Mouse (Mus musculus) midbrain, embryonic 13.5 days (tissue): ENCODE results near the gene Ptar1. TPM values are rescaled to one million over a fixed set of nuclear protein-coding genes. Genes with fewer than 3 reads are reported as not detected.

Experiments
- ATAC-seq: fragments of 200-750 bp; cut with Nextera tagmentation; 2 replicates; pipeline ENCODE4 v1.8.0; 2017; ENCODE audit warnings: mild to moderate bottlenecking, moderate TSS enrichment, moderate library complexity
- H3K27ac ChIP-seq: fragments of 300-500 bp; sonication (generic); 2 replicates; pipeline ENCODE4 v1.5.1; 2015; ENCODE audit warnings: inconsistent platforms, mild to moderate bottlenecking, moderate library complexity
- H3K27me3 ChIP-seq: fragments of 300-500 bp; sonication (generic); 2 replicates; pipeline ENCODE4 v1.6.1; 2015; ENCODE audit warnings: mild to moderate bottlenecking, inconsistent platforms
- H3K36me3 ChIP-seq: fragments of 300-500 bp; sonication (generic); 2 replicates; pipeline ENCODE4 v1.6.1; 2015; ENCODE audit warnings: mild to moderate bottlenecking, inconsistent platforms
- H3K4me1 ChIP-seq: fragments of 300-500 bp; sonication (generic); replicated peaks from 2 replicates; pipeline ENCODE4 v1.6.1; 2015; ENCODE audit warnings: inconsistent platforms
- H3K4me2 ChIP-seq: fragments of 300-500 bp; sonication (generic); replicated peaks from 2 replicates; pipeline ENCODE4 v1.6.1; 2015; ENCODE audit warnings: moderate library complexity, mild to moderate bottlenecking, inconsistent platforms
- H3K4me3 ChIP-seq: fragments of 300-500 bp; sonication (generic); replicated peaks from 2 replicates; pipeline ENCODE4 v1.5.1; 2015; ENCODE audit warnings: mild to moderate bottlenecking, inconsistent platforms
- H3K9ac ChIP-seq: fragments of 300-500 bp; sonication (generic); replicated peaks from 2 replicates; pipeline ENCODE4 v1.6.1; 2015; ENCODE audit warnings: mild to moderate bottlenecking, inconsistent platforms
- H3K9me3 ChIP-seq: fragments of 300-500 bp; sonication (generic); 2 replicates; pipeline ENCODE4 v1.6.1; 2016; ENCODE audit warnings: mild to moderate bottlenecking, inconsistent platforms
- WGBS: fragments of 180-500 bp; shearing (Covaris S2); methylation state at CpG from one replicate; pipeline ENCODE4 v1.1.7; 2015; 5-methylcytosine and 5-hydroxymethylcytosine counted together
- polyA plus RNA-seq: library from polyadenylated mRNA; unstranded; fragments of >200 nt; fragmentation: Nextera tagmentation; extraction: Ambion mirVana; gene quantifications from 2 replicates; pipeline ENCODE4 v1.2.1, GENCODE M21; 2015

Ptar1 gene
- polyA plus RNA-seq, 1 experiment from 2014 or later, result 5.8 TPM

DNA sequence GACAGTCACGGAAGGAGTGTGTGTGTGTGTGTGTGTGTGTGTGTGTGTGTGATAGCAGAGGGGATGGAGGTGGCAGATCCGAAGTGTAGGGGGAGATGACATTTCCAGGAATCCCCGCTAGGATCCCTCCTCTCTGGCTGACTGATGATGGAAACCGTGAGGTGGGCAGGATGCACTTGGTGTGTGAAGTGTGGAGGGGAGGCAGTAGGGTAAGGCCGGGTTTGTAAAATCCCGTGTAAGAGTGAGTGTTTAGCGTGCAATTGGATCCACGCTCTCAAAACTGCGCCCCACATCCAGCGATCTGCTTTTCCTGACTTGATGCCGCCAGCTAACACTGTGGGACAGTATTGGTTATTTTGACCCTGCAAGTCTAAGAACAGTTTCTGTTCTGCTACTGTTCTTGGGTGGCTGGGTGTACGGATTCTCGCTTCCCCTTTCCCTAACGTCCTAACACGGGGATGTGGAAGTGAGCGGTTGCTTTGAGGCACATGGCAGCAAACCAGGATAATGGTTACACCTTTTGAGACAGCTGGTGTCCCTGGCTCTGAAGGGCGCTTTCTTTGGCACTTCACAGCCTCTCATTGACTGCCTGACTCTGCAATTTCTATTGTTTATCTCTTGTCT lies 72.2 kb downstream of the Ptar1 start:
- H3K4me3 ChIP-seq, result peak overlapping the region; percentile 75
- peak overlapping the region; percentile 66 for H3K4me2 ChIP-seq
- 2% methylated on average over 17 of the region's 17 CpGs for WGBS
- H3K4me1 ChIP-seq, result peaks cover 33% of the 10 kb centered on the region
- 0 out of 2 replicates have a peak, but pooled peaks cover 3% of the 10 kb centered on the region for H3K27me3 ChIP-seq
- no peaks in the 10 kb centered on the region for H3K9me3 ChIP-seq
- H3K36me3 ChIP-seq, result no peaks in the 10 kb centered on the region
- H3K27ac ChIP-seq, result peak overlapping the region; percentile 93
- peak overlapping the region; percentile 85 for H3K9ac ChIP-seq
- ATAC-seq, result no peak; the same call in 1 of the 2 replicates

DNA sequence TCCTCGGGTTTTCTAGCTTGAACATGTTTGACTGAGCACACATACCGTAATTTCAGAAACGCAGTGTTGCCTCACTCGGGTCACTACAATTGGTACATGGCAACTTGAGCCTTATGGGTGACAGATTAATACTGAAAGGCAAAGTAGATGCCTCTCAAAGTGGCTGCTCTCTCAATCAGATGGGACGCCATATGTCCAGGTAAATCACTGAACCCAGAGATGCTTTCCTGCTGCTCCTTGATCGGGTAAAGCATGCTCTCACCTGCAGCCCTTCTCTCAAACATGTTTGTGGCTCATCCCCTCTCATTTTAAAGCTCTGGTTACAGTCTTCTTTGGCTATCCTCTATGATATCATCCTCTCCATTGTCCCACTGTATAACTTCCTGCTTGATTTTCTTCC lies 76.1 kb downstream of the Ptar1 start:
- Histone ChIP-seq H3K27me3 (0 out of 2 replicates have a peak, but pooled peaks cover 6% of the 10 kb centered on the region), H3K27ac (no peak overlapping the region), H3K4me3 (no peak overlapping the region), H3K9ac (no peak overlapping the region), H3K36me3 (no peaks in the 10 kb centered on the region), H3K9me3 (no peaks in the 10 kb centered on the region), H3K4me2 (no peak overlapping the region), H3K4me1 (peaks cover 40% of the 10 kb centered on the region)
- 90% methylated on average over 6 of the region's 6 CpGs for WGBS
- ATAC-seq, result no peak

DNA sequence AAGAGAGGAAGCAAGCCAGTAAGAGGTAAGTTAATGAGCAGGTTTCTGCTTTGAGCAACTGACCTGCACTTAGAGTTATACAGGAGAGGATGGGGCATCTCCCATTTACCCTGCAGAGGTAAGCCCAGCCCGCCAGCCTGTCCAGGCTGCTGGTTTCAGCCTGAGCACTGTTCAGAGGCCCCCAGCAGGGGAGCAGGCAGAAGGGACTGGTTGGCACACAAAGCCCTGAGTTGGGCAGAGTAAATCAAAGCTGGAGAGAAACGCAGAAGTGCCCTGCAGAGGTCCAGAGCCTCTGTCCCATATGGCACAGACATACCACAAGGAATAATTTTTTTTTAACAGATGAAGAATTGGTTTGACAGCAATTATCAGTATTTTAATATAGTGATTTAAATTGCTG lies 76.8 kb downstream of the Ptar1 start:
- H3K36me3 ChIP-seq, result no peaks in the 10 kb centered on the region
- no peaks in the 10 kb centered on the region for H3K9me3 ChIP-seq
- no peak for ATAC-seq
- H3K4me1 ChIP-seq, result peaks cover 46% of the 10 kb centered on the region
- H3K4me3 ChIP-seq, result no peak overlapping the region
- no peak overlapping the region for H3K27ac ChIP-seq
- H3K27me3 ChIP-seq, result 0 out of 2 replicates have a peak, but pooled peaks cover 6% of the 10 kb centered on the region
- WGBS, result 51% methylated on average over 2 of the region's 2 CpGs
- H3K4me2 ChIP-seq, result no peak overlapping the region
- H3K9ac ChIP-seq, result 0 out of 2 replicates have a peak overlapping the region, but pooled peaks have one; percentile 16

DNA sequence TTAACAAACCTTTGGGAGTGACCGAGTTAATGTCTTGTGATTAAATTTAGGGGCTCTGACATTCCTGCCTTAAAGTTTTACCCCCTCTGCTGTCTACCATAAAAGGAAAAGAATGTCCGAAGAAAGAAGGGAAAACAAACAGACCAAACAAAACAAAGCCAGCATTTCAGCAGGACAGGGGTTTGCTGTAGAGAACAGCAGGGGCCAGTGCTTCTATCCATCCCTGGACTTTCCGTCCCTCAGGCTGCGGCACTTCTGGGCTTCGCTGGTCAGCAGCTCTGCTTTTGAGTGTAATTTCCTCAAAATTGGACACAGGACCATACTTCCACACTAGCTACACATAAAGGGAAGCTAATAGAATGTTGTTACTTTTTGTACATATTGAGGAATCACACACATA lies 81.6 kb downstream of the Ptar1 start:
- H3K36me3 ChIP-seq, result 0 out of 2 replicates have a peak, but pooled peaks cover 3% of the 10 kb centered on the region
- H3K4me1 ChIP-seq, result peaks cover 39% of the 10 kb centered on the region
- H3K9me3 ChIP-seq, result no peaks in the 10 kb centered on the region
- H3K27ac ChIP-seq, result no peak overlapping the region
- no peak overlapping the region for H3K4me3 ChIP-seq
- no peak for ATAC-seq
- WGBS, result 34% methylated on average over 5 of the region's 5 CpGs
- H3K4me2 ChIP-seq, result no peak overlapping the region
- H3K9ac ChIP-seq, result no peak overlapping the region
- H3K27me3 ChIP-seq, result 0 out of 2 replicates have a peak, but pooled peaks cover 4% of the 10 kb centered on the region

DNA sequence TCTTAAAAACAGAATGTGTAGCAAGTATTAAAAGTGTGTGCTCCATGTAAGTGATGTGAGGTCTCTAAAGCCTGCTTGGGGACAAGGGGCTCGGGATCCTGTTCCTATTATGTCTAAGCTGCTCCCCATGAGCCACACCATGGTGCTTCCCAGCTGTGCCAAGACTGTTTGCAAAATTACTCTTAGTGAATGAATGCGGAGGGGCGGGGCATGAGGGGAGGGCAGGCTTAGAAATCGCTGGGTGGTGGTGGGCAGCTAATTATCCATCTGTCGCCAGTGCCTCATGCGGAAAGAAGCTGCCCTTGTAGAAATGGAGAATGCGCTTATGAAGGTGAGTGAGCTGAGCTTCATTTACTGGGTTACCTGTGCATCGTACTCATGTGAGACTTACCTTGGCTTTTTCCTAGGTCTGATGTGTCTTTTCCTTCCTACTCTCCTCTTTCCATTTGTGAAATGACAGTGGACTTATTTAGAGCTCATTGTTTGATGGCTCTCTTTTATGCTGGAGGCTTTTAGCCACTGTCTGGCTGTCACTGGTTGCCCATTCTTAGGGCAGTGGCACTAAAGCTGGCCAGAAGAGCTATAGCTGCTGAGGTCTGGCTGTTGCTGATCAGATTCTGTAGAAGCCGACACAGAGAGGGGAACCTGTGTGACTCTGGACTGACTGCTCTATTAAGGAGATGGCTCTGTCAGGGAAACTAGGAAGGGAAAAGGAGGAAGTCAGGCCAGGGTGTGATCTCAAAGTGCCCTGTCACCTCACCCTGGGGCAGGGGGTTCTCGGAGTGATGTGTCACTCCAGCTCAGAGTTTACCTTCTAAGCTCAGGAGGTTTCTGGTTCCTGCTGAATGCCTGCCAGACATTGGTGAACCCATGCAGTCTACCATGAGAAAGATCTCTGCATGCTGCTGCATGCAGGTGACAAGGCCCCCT lies 83.5 kb downstream of the Ptar1 start:
- ATAC-seq, result peak; percentile 81
- Histone ChIP-seq H3K4me1 (peaks cover 28% of the 10 kb centered on the region), H3K27ac (peak overlapping the region; percentile 46), H3K9ac (0 out of 2 replicates have a peak overlapping the region, but pooled peaks have one; percentile 11), H3K36me3 (0 out of 2 replicates have a peak, but pooled peaks cover 3% of the 10 kb centered on the region), H3K4me3 (no peak overlapping the region), H3K4me2 (peak overlapping the region; percentile 31), H3K27me3 (0 out of 2 replicates have a peak, but pooled peaks cover 4% of the 10 kb centered on the region), H3K9me3 (no peaks in the 10 kb centered on the region)
- 26% methylated on average over 10 of the region's 10 CpGs for WGBS

DNA sequence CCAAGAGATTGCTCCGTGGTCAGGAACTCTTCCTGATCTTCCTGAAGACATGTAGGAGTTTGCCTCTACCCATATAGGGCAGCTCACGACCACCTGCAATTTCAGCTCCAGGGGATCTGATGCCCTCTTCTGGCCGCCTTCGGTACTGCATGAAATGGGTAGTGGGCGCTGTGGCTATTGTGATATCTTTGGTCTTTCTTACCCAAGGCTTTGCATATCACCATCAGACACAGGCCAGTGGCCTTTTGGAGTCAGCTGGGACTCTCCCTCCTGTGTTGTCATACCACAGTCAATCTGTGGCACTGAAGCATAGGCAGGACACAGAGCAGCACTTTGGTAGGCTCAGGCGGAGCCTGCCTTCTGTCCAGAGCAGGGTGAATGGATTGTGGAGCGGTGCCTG lies 84.7 kb downstream of the Ptar1 start:
- no peak for ATAC-seq
- 0 out of 2 replicates have a peak, but pooled peaks cover 3% of the 10 kb centered on the region for H3K36me3 ChIP-seq
- no peak overlapping the region for H3K4me3 ChIP-seq
- H3K9me3 ChIP-seq, result no peaks in the 10 kb centered on the region
- no peak overlapping the region for H3K27ac ChIP-seq
- H3K4me2 ChIP-seq, result no peak overlapping the region
- 69% methylated on average over 7 of the region's 7 CpGs for WGBS
- H3K27me3 ChIP-seq, result 0 out of 2 replicates have a peak, but pooled peaks cover 4% of the 10 kb centered on the region
- no peak overlapping the region for H3K9ac ChIP-seq
- H3K4me1 ChIP-seq, result peaks cover 28% of the 10 kb centered on the region

DNA sequence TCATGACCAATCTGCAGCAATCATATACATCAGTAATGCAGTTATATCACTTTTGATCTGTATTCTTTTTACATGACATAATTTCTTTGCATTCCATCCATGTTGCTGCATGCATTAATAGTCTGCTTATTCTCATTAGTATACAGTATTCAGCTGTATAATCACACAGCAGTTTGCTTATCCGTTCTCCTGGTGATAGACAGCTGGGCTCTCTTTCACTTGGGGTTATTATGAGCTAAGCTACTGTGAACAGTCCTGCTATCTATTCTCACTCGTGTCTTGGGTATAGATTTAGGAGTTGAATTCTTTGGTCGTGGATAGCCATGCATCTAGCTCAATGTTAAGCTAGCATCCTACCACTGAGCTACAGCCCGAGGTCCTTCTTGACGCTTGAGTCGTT lies 88.1 kb downstream of the Ptar1 start:
- Histone ChIP-seq H3K4me1 (peaks cover 15% of the 10 kb centered on the region), H3K4me3 (no peak overlapping the region), H3K27me3 (no peaks in the 10 kb centered on the region), H3K9ac (no peak overlapping the region), H3K4me2 (no peak overlapping the region), H3K36me3 (0 out of 2 replicates have a peak, but pooled peaks cover 3% of the 10 kb centered on the region), H3K9me3 (no peaks in the 10 kb centered on the region), H3K27ac (peak overlapping the region; percentile 26; the same call in 1 of the 2 replicates)
- ATAC-seq, result no peak
- WGBS, result 69% methylated on average over 6 of the region's 6 CpGs

DNA sequence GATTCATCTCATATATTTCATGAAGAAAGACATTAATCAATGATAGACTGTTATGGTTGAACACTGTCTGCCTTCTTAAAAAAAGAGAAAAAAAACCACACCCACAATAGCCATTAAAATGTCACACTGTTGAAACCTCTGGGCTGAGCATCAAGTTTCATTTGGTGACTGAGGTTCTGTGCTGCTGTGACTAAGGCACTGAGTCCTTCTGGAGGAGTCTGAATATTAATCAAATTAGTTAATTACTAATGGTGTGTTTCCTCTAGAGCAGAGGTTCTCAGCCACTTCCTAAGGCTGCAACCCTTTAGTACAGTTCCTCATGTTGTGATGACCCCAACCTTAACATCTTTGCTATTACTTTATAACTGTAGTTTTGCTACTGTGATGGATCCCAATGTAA lies 91.9 kb downstream of the Ptar1 start:
- Histone ChIP-seq H3K4me2 (no peak overlapping the region), H3K4me3 (no peak overlapping the region), H3K9me3 (no peaks in the 10 kb centered on the region)

DNA sequence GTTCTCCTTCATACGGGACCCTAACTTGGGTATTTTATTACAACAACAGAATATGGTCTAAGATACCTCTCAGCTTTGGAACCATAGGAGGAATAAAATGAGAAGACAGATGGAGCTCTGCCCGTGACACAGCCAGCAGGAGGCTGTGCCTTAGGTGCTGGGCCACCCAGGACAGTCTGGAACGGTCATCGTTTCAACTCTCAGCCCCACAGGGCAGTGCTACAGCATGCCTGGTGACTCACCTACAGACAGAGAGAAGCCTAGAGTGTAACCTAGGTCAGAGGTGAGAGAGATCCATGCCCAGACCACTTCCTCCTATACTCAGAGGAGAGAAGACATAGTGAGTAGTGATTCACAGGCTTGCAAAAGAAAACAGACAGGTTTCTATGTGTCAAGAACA lies 92.9 kb downstream of the Ptar1 start:
- Histone ChIP-seq H3K4me3 (no peak overlapping the region), H3K4me1 (peaks cover 25% of the 10 kb centered on the region), H3K27me3 (no peaks in the 10 kb centered on the region), H3K9ac (no peak overlapping the region), H3K4me2 (no peak overlapping the region), H3K9me3 (no peaks in the 10 kb centered on the region), H3K36me3 (no peaks in the 10 kb centered on the region), H3K27ac (no peak overlapping the region)
- no peak for ATAC-seq
- WGBS, result 93% methylated on average over 4 of the region's 4 CpGs

More for the DNA sequence above, 91.9 kb downstream of the Ptar1 start:
- Histone ChIP-seq H3K27ac (no peak overlapping the region), H3K36me3 (no peaks in the 10 kb centered on the region), H3K27me3 (no peaks in the 10 kb centered on the region), H3K4me1 (peaks cover 19% of the 10 kb centered on the region), H3K9ac (no peak overlapping the region)
- no peak for ATAC-seq

Other genes with a start within 250 kb of the Ptar1 start
- gene Mamdc2, start 239.0 kb upstream of the Ptar1 start, polyA plus RNA-seq, result 1.4 and 1.6 TPM in 2 replicates
- 0.39 and 0.62 TPM in 2 replicates for gene 1700028P14Rik, start 34.6 kb upstream of the Ptar1 start, polyA plus RNA-seq
- 4.9 and 6.3 TPM in 2 replicates for gene Apba1, start 71.5 kb downstream of the Ptar1 start, polyA plus RNA-seq